Mouse (Mus musculus) forebrain, postnatal 0 days (tissue): ENCODE measurements around the gene Evi5. TPM values are rescaled to one million over a fixed set of nuclear protein-coding genes. Genes with fewer than 3 reads are reported as not detected.

ENCODE experiments used
- ATAC-seq: fragments of 200-750 bp; cut with Nextera tagmentation; 2 replicates; pipeline ENCODE4 v1.8.0; 2017; ENCODE audit warnings: mild to moderate bottlenecking, moderate library complexity
- DNase-seq: peaks from one replicate; pipeline ENCODE4 v3.0.0-alpha.2; 2015
- H3K27ac ChIP-seq: fragments of 300-500 bp; sonication (generic); 2 replicates; pipeline ENCODE4 v1.5.1; 2014; ENCODE audit warnings: low read depth, mild to moderate bottlenecking, antibody characterized with exemption, low read length, moderate library complexity, mixed read lengths
- H3K27me3 ChIP-seq: fragments of 300-500 bp; sonication (generic); 2 replicates; pipeline ENCODE4 v1.6.1; 2014; ENCODE audit warnings: mild to moderate bottlenecking, low read length, mixed read lengths; ENCODE audit not compliant: insufficient read depth
- H3K36me3 ChIP-seq: fragments of 300-500 bp; sonication (generic); 2 replicates; pipeline ENCODE4 v1.6.1; 2014; ENCODE audit warnings: mild to moderate bottlenecking, moderate library complexity; ENCODE audit not compliant: insufficient read depth
- H3K4me1 ChIP-seq: fragments of 300-500 bp; sonication (generic); 2 replicates; pipeline ENCODE4 v1.6.1; 2014; ENCODE audit warnings: antibody characterized with exemption; ENCODE audit not compliant: insufficient read depth
- H3K4me2 ChIP-seq: fragments of 300-500 bp; sonication (generic); 2 replicates; pipeline ENCODE4 v1.6.1; 2014; ENCODE audit warnings: low read depth, mild to moderate bottlenecking, moderate library complexity
- H3K4me3 ChIP-seq: fragments of 300-500 bp; sonication (generic); 2 replicates; pipeline ENCODE4 v1.5.1; 2014; ENCODE audit warnings: low read depth, low read length, mixed read lengths
- H3K9ac ChIP-seq: fragments of 300-500 bp; sonication (generic); 2 replicates; pipeline ENCODE4 v1.6.1; 2014; ENCODE audit warnings: mild to moderate bottlenecking
- H3K9me3 ChIP-seq: fragments of 300-500 bp; sonication (generic); 2 replicates; pipeline ENCODE4 v1.6.1; 2016; ENCODE audit warnings: low read length
- CTCF ChIP-seq: sonication (generic); IDR thresholded peaks from 2 replicates; pipeline ENCODE4 v1.5.1; 2016; ENCODE audit warnings: antibody characterized with exemption, control low read depth, low read depth
- WGBS: fragments of 180-500 bp; shearing (Covaris S2); extraction: QIAGEN DNeasy Blood & Tissue Kit; methylation state at CpG from one replicate; pipeline ENCODE4 v1.1.7; 2014; 5-methylcytosine and 5-hydroxymethylcytosine counted together
- polyA plus RNA-seq: library from polyadenylated mRNA; unstranded; fragments of >200 nt; fragmentation: Nextera tagmentation; extraction: Ambion mirVana; gene quantifications from 2 replicates; pipeline ENCODE4 v1.2.1, GENCODE M21; 2015
- total RNA-seq: library from RNA; depleted of rRNA; stranded (reverse); fragments of >200 nt; gene quantifications from 2 replicates; pipeline ENCODE4 v1.2.3, GENCODE M21; 2014; rRNA removed

Gene Evi5
- total and polyA plus RNA-seq, 2 experiments from 2014 or later: 59.6 to 66.9 TPM

DNA sequence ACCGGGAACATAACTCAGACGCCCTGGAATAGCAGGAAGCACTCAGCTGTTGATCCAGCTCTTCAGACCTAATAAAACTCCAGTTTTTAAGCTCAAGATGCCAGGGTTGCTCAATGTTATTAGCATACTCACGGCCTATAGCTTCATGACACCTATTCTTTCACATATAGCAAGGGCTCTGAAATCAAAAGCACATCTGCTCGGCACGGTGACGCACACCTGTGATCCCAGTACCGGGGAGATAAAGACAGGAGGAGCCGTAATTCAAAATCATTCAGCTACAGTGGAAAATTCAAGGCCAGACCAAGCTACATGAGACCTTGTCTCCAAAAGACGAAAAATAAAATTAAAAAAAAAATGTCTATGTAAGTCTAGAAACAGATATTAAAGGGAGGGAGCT is 173.2 kb downstream of the Evi5 start:
- H3K4me1 ChIP-seq: no peaks in the 10 kb centered on the region
- WGBS: 82% methylated on average over 9 of the region's 9 CpGs
- TF ChIP-seq CTCF: no peak
- no peak for DNase-seq
- H3K27me3 ChIP-seq: no peaks in the 10 kb centered on the region
- no peak overlapping the region for H3K4me2 ChIP-seq
- H3K4me3 ChIP-seq: no peak overlapping the region
- no peaks in the 10 kb centered on the region for H3K9me3 ChIP-seq
- H3K9ac ChIP-seq: no peak overlapping the region
- H3K36me3 ChIP-seq: no peaks in the 10 kb centered on the region
- ATAC-seq: no peak
- no peak overlapping the region for H3K27ac ChIP-seq

DNA sequence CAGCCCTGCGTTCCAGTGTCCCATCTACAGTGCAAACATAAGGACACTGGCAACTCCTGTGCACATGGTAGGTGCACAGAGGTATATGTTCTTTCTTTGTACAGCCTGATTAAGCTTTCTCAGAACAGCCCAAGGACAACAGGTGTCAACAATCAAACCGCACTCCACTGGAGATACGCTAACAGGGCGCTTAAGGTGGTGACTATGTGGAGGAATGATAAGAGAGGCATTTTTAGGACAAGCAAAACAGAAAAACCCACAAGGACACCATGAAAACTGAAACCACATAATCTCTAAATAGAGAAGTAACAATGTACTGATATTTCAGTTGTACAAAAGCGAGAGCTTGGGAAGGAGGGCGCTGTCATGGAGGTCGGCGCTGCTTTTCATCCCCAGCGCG is 174.0 kb downstream of the Evi5 start:
- no peaks in the 10 kb centered on the region for H3K27me3 ChIP-seq
- no peak for ATAC-seq
- H3K9ac ChIP-seq: no peak overlapping the region
- no peaks in the 10 kb centered on the region for H3K9me3 ChIP-seq
- H3K4me3 ChIP-seq: no peak overlapping the region
- H3K27ac ChIP-seq: no peak overlapping the region
- no peak overlapping the region for H3K4me2 ChIP-seq
- no peak for TF ChIP-seq CTCF
- H3K4me1 ChIP-seq: no peaks in the 10 kb centered on the region
- no peaks in the 10 kb centered on the region for H3K36me3 ChIP-seq
- 93% methylated on average over 10 of the region's 10 CpGs for WGBS
- DNase-seq: no peak

DNA sequence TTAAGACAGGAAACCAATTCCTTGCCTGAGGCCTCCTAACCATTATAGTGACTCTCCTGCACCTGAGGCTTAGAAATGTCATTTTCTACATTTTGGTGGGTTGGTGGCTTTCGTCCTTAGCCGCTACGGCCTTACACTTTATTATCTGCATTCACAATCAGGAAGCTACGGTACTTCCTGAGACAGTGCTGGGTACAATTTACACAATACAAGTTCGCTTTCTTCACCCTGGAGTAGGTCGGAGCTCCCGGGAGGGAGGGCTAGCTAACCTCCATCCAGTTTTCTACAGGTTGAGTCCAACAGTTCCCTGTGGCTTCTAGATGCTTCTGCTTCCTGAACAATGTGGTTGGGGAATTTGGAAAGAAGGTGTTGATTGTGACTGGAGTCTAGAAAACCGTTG is 176.0 kb downstream of the Evi5 start:
- WGBS: 83% methylated on average over 8 of the region's 8 CpGs
- TF ChIP-seq CTCF: no peak

DNA sequence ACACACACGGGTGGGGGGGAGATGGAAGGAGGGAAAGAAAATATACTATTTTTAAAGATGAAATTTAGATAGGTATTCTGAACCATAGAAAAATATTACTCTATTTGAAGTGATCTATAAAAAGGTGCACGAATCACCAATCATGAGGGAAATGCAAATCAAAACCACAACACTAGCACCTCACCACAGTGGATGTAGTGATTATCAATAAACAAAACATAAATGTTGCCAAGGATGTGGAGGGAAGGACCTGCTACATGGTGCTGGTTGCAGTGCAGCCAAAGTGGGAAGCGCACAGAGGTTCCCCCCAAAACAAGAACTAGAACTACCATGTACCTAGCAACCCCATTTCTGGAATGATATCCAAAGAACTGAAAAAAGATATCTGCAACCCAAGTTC is 179.9 kb downstream of the Evi5 start:
- Histone ChIP-seq H3K27me3 (no peaks in the 10 kb centered on the region), H3K27ac (no peak overlapping the region), H3K4me3 (no peak overlapping the region), H3K4me2 (no peak overlapping the region), H3K4me1 (no peaks in the 10 kb centered on the region), H3K9me3 (no peaks in the 10 kb centered on the region), H3K9ac (no peak overlapping the region), H3K36me3 (no peaks in the 10 kb centered on the region)
- ATAC-seq (no peak), DNase-seq (no peak)
- no peak for TF ChIP-seq CTCF
- WGBS: 82% methylated on average over 3 of the region's 3 CpGs

More for the DNA sequence above, 176.0 kb downstream of the Evi5 start:
- Histone ChIP-seq H3K4me3 (no peak overlapping the region), H3K27ac (no peak overlapping the region), H3K36me3 (no peaks in the 10 kb centered on the region), H3K4me1 (no peaks in the 10 kb centered on the region), H3K9ac (no peak overlapping the region), H3K4me2 (no peak overlapping the region), H3K9me3 (no peaks in the 10 kb centered on the region), H3K27me3 (no peaks in the 10 kb centered on the region)
- no peak for ATAC-seq
- DNase-seq: no peak

Other genes starting within 250 kb of the Evi5 start
- gene Gfi1, start 149.1 kb downstream of the Evi5 start, total RNA-seq: not detected in 2 replicates
- not detected in 2 replicates for gene Gfi1, start 149.1 kb downstream of the Evi5 start, polyA plus RNA-seq
- gene Ube2d2b, start 45.0 kb downstream of the Evi5 start, total RNA-seq: not detected in 2 replicates
- not detected in 2 replicates for gene Ube2d2b, start 45.0 kb downstream of the Evi5 start, polyA plus RNA-seq
- gene Rpl5, start 25.4 kb upstream of the Evi5 start, total RNA-seq: 195 and 203 TPM in 2 replicates
- gene Rpl5, start 25.4 kb upstream of the Evi5 start, polyA plus RNA-seq: 65.7 and 74.2 TPM in 2 replicates
- 23.9 and 28.5 TPM in 2 replicates for gene Fam69a, start 112.0 kb upstream of the Evi5 start, total RNA-seq
- gene Fam69a, start 112.0 kb upstream of the Evi5 start, polyA plus RNA-seq: 47.8 and 60.9 TPM in 2 replicates
- 75.1 and 96.2 TPM in 2 replicates for gene Mtf2, start 190.6 kb upstream of the Evi5 start, total RNA-seq
- gene Mtf2, start 190.6 kb upstream of the Evi5 start, polyA plus RNA-seq: 49.0 and 61.9 TPM in 2 replicates